Mouse (Mus musculus): Measurements from ENCODE around the gene Rflnb.
"Not testable (repeated sequence)": the region's sequence is repeated elsewhere in the genome, so short reads cannot be mapped to it uniquely, and the experiment has no call there.

The Rflnb gene

DNA sequence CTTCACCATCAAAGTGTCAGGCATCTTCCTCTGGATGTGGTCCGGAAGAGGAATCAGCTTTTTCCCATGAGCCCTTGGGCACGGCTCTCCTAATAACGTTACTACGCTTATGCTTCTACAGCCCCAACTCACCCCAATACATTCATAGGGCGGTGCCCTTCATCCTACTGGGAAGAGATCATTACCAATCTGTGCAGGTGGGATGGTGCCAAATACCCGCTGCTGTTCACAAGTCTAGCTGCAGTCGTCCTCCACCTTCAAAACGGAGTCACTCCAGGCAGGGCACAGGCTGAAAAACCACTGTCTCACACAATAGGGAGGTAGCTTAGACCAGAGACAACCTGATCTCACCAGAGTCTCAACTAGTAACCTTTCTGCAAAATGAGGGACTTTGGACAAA is 7.6 kb upstream of the Rflnb start:
- DNase-seq: no peak

GRCm38 (mm10) chr11:76033836-76034235 is 6.3 kb upstream of the Rflnb start:
- no peak for DNase-seq

GRCm38 (mm10) chr11:76033359-76033758 is 5.8 kb upstream of the Rflnb start:
- no peak for DNase-seq

DNA sequence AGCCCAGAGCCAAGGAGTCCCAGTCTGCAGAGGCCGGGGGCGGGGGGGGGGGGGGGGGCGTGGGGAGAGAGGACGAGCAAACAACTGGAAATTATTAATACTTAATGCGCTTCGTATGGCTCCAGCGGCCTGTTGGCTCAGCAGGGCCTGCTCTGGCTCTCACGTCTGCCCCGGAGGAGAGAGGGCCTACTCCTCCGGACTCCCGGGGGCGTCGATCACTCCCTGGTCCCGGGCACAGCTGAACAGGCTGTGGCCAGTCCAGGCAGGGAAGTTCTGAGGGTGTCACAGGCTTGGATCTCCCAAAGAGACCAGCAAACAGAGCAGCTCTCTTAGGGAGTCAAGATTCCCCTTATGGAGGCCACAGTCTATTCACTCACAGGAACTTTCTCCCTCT is 487 bp upstream of the Rflnb start:
- peak in 1 of 2 experiments; percentile 56 for DNase-seq

GRCm38 (mm10) chr11:76026527-76027138 is 949 bp downstream of the Rflnb start:
- peak in 1 of 2 experiments; percentile 41 for DNase-seq

- no peak for DNase-seq
Observed at GRCm38 (mm10) chr11:76025080-76025583, 2.5 kb downstream of the Rflnb start.

- DNase-seq: no peak
Observed at GRCm38 (mm10) chr11:76020916-76021315, 6.7 kb downstream of the Rflnb start.

- no peak for DNase-seq
Observed at GRCm38 (mm10) chr11:76019879-76020278, 7.7 kb downstream of the Rflnb start.

DNA sequence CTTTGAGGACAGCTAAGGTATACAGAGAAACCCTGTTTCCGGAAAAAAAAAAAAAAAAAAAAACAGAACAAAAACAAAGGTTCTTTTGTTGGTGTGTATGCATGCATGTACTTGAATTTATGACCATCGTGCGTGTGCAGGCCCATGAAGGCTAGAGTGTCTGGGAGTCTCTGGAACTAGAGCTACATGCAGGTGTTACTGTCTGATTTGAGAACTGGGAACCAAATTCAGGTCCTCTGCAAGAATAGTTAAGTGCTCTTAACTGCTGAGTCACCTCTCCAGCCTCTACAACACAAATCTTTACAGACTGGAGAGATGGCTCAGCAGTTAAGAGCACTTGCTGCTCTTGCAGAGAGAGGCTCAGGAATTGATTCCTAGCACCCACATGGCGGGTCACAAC is 11.8 kb downstream of the Rflnb start:
- DNase-seq: no peak

- DNase-seq: no peak
Observed at GRCm38 (mm10) chr11:76015251-76015650, 12.3 kb downstream of the Rflnb start.

- DNase-seq: no peak
Observed at GRCm38 (mm10) chr11:76010838-76011624, 16.6 kb downstream of the Rflnb start.

DNA sequence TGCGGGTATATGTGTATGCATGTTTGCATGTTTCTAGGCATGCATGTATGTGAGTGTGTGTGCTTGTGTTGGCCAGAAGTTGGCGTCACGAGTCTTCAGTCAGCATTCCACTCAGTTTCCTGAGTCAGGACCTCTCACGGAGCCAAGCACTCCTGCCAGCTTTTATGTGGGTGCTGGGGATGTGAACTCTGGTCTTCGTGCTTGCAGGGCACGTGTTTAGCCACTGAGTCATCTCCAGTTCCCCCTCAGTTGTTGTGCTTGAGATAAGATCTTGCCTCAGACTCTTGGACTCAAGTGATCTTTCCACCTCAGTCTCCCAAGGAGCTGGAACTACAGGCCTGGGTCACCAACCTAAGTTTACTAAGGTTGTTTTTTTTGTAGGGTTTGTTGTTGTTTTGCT is 18.5 kb downstream of the Rflnb start:
- DNase-seq: no peak

GRCm38 (mm10) chr11:76008162-76008561 is 19.4 kb downstream of the Rflnb start:
- no peak for DNase-seq

- not testable (repeated sequence) for DNase-seq
Observed at GRCm38 (mm10) chr11:76004276-76004675, 23.3 kb downstream of the Rflnb start.

GRCm38 (mm10) chr11:76001237-76001878 is 26.2 kb downstream of the Rflnb start:
- DNase-seq: peak; percentile 20 to 45

GRCm38 (mm10) chr11:76000701-76001100 is 26.9 kb downstream of the Rflnb start:
- DNase-seq: no peak

DNA sequence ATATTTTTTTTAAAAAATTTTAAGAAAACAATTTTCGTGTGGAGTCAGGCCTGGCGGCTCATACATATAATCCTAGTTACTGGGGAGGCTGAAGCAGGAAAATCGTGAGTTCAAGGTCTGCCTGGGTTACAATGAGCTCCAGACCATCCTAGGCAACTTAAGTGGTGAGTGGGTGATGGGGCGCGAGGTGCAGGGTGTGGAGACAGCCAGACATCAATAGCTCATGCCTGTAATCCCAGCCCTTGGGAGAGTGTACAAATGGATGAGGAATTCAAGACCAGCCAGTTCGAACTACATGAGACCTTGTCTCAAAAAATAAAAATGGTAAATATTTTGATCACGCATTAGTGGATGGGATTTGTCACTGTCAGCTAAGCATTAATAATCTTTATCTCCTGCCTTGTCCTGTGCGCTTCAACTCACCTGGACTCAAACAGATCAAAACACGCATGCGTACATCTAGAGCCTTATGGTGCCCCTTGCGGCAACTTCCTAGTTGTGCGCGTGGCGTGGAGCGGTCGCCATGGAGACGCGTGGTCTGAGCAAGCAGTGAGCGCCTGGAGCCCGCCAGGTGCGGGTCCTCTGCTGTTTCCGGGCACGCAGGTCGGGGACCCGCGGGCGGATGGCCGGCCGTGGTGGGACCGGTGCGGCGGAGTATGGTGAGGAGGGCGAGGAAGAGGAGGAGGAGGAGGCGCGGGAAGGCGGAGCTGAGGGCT is 28.0 kb downstream of the Rflnb start, which contains the start of gene 1700016K19Rik:
TSS of gene 1700016K19Rik (plus strand) at position 473 of the 716 bp plus-strand sequence.
- peak; percentile 88 to 90 for DNase-seq

DNA sequence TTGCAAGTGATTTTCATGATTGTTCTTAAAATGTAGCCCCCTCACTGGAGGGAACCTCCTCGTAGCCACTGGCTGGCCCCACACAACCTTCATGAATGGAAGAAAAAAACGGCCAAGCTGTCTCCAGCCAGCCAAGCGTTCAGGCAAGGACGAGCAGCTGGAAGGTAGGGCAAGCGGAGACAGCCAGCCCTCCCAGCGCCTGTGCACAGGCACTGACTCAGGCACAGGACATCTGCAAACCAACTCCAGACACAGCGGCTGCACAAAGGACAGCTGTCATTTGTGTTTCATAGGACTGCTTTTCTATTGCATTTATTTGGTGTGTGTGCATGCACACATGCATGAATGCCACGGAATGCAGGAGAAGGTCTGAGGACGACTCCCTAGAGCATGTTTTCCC is 33.2 kb downstream of the Rflnb start:
- DNase-seq: no peak

DNA sequence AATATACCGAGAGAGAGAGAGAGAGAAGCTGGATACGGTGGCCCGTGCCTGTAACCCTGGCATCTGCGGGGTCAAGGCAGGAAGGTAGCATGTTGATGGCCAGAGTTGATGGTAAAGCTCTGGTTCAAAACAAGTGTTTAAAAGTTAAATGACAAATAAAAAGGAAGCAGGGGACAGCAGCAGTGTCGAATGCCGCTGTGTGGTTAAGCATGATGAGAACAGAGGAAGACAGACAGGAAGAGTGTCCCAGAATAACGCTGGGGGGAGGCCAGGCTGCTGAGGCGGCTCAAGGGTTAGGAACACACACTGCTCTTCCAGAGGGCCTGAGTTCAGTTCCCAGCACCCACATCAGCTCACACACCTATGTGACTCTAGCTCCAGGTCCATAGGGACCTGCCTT is 35.1 kb downstream of the Rflnb start:
- no peak for DNase-seq

DNA sequence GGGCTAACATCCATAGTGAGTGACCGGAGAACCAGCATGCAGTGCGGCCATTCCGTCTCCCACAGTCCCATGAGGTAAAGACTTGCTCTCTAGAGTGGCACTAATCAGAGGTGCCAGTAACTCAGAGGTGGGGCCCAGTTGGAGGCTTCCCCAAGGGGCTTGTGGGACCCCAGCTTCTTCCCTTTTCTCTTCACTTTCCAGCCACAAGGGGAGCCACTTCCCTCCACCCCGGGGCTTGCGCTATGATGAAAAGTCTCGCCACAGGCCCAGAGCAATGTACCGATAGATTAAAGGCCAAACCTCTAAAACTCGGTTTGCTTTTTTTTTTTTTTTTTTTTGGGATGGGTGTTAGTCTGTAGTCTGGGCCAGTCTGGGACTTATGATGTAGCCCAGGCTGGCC is 35.7 kb downstream of the Rflnb start:
- no peak for DNase-seq

DNA sequence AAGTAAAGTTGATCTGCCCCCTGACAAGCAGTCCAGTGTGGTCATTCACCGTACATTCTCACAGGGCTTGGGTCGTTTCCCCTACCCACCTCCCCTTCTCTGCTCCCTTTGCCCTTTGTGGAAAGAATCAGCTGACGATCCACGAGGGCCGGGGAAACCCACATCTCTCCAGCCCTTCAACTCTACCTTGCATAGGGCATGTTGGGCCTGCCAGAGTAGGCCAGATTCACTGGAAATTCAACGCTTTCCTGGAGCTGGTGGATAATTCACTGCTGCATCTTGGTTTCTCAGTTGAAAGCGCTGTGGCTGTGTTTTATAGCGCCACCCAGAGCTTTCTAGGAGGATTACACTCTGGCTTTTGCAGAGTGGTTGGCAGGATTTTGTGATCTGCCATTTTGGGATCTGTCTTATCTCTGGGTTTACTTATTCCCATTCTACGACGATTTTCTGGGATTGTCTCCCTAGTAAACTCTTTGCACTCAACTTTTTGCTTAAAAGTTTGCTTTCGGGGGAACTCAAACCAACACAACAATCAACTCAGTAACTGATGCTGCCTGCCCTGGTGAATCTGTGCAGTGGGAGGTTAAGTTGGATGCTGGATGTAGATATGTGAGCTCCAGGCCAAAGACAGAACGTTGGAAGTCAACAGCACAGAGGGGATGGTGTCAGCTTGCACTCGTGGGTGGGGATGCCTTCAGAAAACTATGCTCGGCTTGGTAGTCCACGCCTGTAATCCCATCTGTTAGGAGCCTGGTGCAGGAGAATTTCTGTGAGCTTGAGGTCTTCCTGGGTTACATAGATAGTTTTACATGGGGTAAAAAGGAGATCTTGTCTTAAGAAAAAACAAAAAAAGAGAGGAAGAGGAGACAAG is 36.4 kb downstream of the Rflnb start:
- DNase-seq: no peak

GRCm38 (mm10) chr11:75985948-75986347 is 41.6 kb downstream of the Rflnb start:
- no peak for DNase-seq
